Mouse (Mus musculus): Measurements from ENCODE around the gene Sec22a. TPM values are rescaled to one million over a fixed set of nuclear protein-coding genes. Genes with fewer than 3 reads are reported as not detected.

Gene Sec22a
- polyA plus RNA-seq, 1 experiment from 2014 or later, result 31.2 TPM

DNA sequence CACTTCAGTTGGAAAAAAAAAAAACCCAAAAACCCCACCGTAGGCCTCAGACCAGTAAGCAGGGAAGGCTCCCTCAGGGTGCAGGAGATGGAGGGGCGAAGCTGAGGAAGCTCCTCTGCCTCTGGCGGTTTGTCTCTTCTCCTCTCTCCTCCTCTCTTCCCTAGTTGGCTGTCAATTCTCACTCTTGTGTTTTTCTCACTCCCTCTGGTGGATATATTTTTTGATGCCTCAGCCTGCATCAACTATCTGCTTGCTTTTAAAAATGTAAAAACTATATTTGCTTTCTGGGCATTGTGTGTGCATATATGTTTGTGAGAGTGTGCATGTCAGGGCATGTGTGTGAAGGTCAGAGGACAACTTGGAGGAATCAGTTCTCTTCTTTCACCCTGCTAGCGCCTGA lies 91.3 kb downstream of the Sec22a start:
- DNase-seq (ENCODE audit: low spot score), result no peak
- peaks cover 21% of the 10 kb centered on the region for H3K4me1 ChIP-seq
- no peaks in the 10 kb centered on the region for H3K9me3 ChIP-seq
- peaks cover 41% of the 10 kb centered on the region for H3K27me3 ChIP-seq (ENCODE audit: insufficient read depth, poor library complexity, severe bottlenecking)
- 57% methylated on average over 4 of the region's 4 CpGs for WGBS
- H3K4me3 ChIP-seq, result no peak overlapping the region
- peaks cover 22% of the 10 kb centered on the region for H3K36me3 ChIP-seq
- no peak overlapping the region for H3K27ac ChIP-seq

DNA sequence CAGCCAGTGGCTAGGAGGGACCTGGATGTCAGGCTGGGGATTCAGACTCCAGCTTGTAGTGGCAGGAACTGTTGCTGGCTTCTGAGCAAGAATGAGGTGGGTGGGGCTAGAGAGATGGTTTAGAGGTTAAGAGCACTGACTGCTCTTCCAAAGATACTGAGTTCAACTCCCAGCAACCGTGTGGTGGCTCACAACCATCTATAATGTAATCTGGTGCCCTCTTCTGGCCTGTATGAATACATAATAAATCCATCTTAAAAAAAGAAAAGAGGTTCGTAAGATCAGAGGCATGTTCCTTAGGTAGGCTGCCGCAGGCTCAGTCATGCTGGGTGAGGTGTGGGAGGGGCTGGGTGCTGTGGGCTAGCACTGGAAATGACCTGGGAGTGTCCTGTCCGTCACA lies 92.1 kb downstream of the Sec22a start:
- peaks cover 20% of the 10 kb centered on the region for H3K4me1 ChIP-seq
- peaks cover 41% of the 10 kb centered on the region for H3K27me3 ChIP-seq (ENCODE audit: insufficient read depth, poor library complexity, severe bottlenecking)
- no peak for DNase-seq (ENCODE audit: low spot score)
- no peaks in the 10 kb centered on the region for H3K9me3 ChIP-seq
- no peak overlapping the region for H3K4me3 ChIP-seq
- peaks cover 22% of the 10 kb centered on the region for H3K36me3 ChIP-seq
- 60% methylated on average over 4 of the region's 4 CpGs for WGBS
- H3K27ac ChIP-seq, result no peak overlapping the region

DNA sequence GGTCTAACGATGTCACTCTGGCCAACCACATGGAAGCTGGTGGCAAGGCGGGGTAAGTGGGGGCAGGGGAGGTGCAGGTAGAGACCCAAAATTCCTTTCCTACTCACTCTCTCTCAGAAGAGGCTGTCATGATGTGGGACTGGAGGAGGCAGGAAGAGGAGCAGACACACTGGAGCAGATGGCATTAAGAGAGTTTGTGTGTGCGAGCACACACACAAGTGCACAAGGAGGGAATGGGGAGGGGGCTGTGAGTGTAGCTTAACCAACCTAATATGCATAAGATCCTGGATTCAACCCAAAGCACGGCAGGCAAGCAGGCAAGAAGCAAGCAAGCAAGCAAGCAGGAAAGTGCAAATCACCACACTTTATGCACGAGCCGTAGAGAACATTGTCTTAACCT lies 92.8 kb downstream of the Sec22a start:
- Histone ChIP-seq H3K36me3 (peaks cover 22% of the 10 kb centered on the region), H3K4me3 (no peak overlapping the region), H3K4me1 (peaks cover 22% of the 10 kb centered on the region), H3K27ac (no peak overlapping the region), H3K27me3 (ENCODE audit: insufficient read depth, poor library complexity, severe bottlenecking) (peaks cover 38% of the 10 kb centered on the region), H3K9me3 (no peaks in the 10 kb centered on the region)
- DNase-seq (ENCODE audit: low spot score), result no peak
- WGBS, result 77% methylated on average over 6 of the region's 6 CpGs

DNA sequence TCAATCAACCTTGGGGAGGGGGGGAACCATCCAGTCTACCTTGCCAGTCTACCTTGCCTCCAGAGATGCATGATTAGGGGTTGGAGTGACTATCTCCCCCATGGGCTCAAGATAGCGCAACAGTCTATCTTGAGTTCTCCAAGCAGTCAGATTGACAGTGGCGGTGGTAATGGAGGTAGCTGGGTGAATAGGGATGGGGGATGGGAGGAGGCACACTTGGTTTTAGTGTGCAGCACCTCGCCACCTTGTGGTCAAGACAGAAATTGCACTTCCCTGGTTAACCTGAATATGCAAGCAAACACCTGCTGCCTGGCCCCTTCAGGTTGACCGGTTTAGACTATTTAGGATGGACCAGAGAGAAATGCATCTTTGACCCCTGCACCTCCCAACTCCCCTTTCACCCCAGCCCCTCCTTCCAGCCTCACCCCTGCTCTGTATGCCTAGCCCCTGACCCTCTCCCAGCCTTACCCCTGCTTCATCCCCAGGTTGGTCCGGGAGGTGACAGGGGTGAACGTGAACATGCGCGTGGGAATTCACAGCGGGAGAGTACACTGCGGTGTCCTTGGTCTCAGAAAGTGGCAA lies 93.3 kb downstream of the Sec22a start:
- Histone ChIP-seq H3K4me3 (no peak overlapping the region), H3K27me3 (ENCODE audit: insufficient read depth, poor library complexity, severe bottlenecking) (peaks cover 33% of the 10 kb centered on the region), H3K9me3 (no peaks in the 10 kb centered on the region), H3K27ac (peak overlapping the region; percentile 71; the same call in 1 of the 2 replicates), H3K36me3 (peaks cover 22% of the 10 kb centered on the region), H3K4me1 (peaks cover 24% of the 10 kb centered on the region)
- WGBS, result 42% methylated on average over 10 of the region's 10 CpGs
- peak; percentile 89 for DNase-seq (ENCODE audit: low spot score)

Other genes starting within 250 kb of the Sec22a start
- gene Adcy5, start 209.0 kb downstream of the Sec22a start, polyA plus RNA-seq (2016; fragmentation: Nextera tagmentation; extraction: Ambion mirVana), result 3.8 and 5.1 TPM in 2 replicates
- 33.7 and 49.0 TPM in 2 replicates for gene Pdia5, start 127.0 kb upstream of the Sec22a start, polyA plus RNA-seq (2016; fragmentation: Nextera tagmentation; extraction: Ambion mirVana)
- gene Sema5b, start 177.2 kb upstream of the Sec22a start, polyA plus RNA-seq (2016; fragmentation: Nextera tagmentation; extraction: Ambion mirVana), result 1.5 and 2.2 TPM in 2 replicates